Mouse (Mus musculus): ENCODE results near the gene Arpc3.

Arpc3 gene

DNA sequence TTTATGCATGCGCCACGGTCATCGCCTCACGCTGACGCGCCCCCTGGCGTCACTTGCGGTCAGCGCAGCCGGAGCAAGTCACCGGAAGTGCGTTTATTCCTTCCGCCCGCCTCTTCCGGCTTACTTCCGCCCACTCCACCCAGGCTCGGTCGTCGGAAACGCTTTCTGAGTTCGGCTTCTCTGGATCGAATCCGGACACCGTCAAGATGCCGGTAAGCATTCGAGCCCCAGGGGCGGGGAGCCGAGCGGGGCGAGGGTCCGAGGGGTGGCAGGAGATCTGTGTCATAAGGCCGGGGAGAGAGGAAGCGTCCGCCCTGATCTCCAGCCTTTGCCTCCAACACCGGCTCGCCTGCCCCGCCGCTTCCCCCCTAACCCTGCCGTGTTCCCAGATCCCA lies at the start of gene Arpc3:
Arpc3 (plus strand) TSS at position 93 of the 395 bp plus-strand sequence.
- DNase-seq (ENCODE audit: low read depth, low spot score) = peak; percentile 97
- Histone ChIP-seq H3K36me3 (ENCODE audit: control insufficient read depth, insufficient read depth, low read length, poor library complexity, severe bottlenecking) (no peaks in the 10 kb centered on the region), H3K27me3 (ENCODE audit: control insufficient read depth, insufficient read depth, low read length, poor library complexity, severe bottlenecking) (no peaks in the 10 kb centered on the region)

GRCm38 (mm10) chr5:122342874-122343273 lies 48.8 kb upstream of the Arpc3 start:
- H3K27me3 ChIP-seq (ENCODE audit: control insufficient read depth, insufficient read depth, low read length, poor library complexity, severe bottlenecking) = no peaks in the 10 kb centered on the region
- no peaks in the 10 kb centered on the region; the same call in 1 of the 2 replicates for H3K36me3 ChIP-seq (ENCODE audit: control insufficient read depth, insufficient read depth, low read length, poor library complexity, severe bottlenecking)
- peak; percentile 30 for DNase-seq (ENCODE audit: low read depth, low spot score)

GRCm38 (mm10) chr5:122343768-122344167 lies 47.9 kb upstream of the Arpc3 start:
- peak; percentile 68 for DNase-seq (ENCODE audit: low read depth, low spot score)
- no peaks in the 10 kb centered on the region for H3K27me3 ChIP-seq (ENCODE audit: control insufficient read depth, insufficient read depth, low read length, poor library complexity, severe bottlenecking)
- no peaks in the 10 kb centered on the region; the same call in 1 of the 2 replicates for H3K36me3 ChIP-seq (ENCODE audit: control insufficient read depth, insufficient read depth, low read length, poor library complexity, severe bottlenecking)

GRCm38 (mm10) chr5:122344260-122344659 lies 47.4 kb upstream of the Arpc3 start:
- DNase-seq (ENCODE audit: low read depth, low spot score) = peak; percentile 91
- Histone ChIP-seq H3K36me3 (ENCODE audit: control insufficient read depth, insufficient read depth, low read length, poor library complexity, severe bottlenecking) (no peaks in the 10 kb centered on the region; the same call in 1 of the 2 replicates), H3K27me3 (ENCODE audit: control insufficient read depth, insufficient read depth, low read length, poor library complexity, severe bottlenecking) (no peaks in the 10 kb centered on the region)

- no peak for DNase-seq (ENCODE audit: low read depth, low spot score)
- Histone ChIP-seq H3K36me3 (ENCODE audit: control insufficient read depth, insufficient read depth, low read length, poor library complexity, severe bottlenecking) (no peaks in the 10 kb centered on the region; the same call in 1 of the 2 replicates), H3K27me3 (ENCODE audit: control insufficient read depth, insufficient read depth, low read length, poor library complexity, severe bottlenecking) (no peaks in the 10 kb centered on the region)
These were observed 45.9 kb upstream of the Arpc3 start for GRCm38 (mm10) chr5:122345777-122346176.

GRCm38 (mm10) chr5:122353807-122354491 lies 37.7 kb upstream of the Arpc3 start, which contains the start of the genes Rad9b and Vps29:
Gene Rad9b (minus strand): TSS chr5:122354233.
Gene Vps29 (plus strand): TSS chr5:122354369.
- Histone ChIP-seq H3K36me3 (ENCODE audit: control insufficient read depth, insufficient read depth, low read length, poor library complexity, severe bottlenecking) (no peaks in the 10 kb centered on the region; the same call in 1 of the 2 replicates), H3K27me3 (ENCODE audit: control insufficient read depth, insufficient read depth, low read length, poor library complexity, severe bottlenecking) (no peaks in the 10 kb centered on the region)
- DNase-seq (ENCODE audit: low read depth, low spot score) = peak; percentile 100

- Histone ChIP-seq H3K27me3 (ENCODE audit: control insufficient read depth, insufficient read depth, low read length, poor library complexity, severe bottlenecking) (no peaks in the 10 kb centered on the region), H3K36me3 (ENCODE audit: control insufficient read depth, insufficient read depth, low read length, poor library complexity, severe bottlenecking) (peaks cover 2% of the 10 kb centered on the region)
- no peak for DNase-seq (ENCODE audit: low read depth, low spot score)
These were observed 37.1 kb upstream of the Arpc3 start for GRCm38 (mm10) chr5:122354492-122355067.

DNA sequence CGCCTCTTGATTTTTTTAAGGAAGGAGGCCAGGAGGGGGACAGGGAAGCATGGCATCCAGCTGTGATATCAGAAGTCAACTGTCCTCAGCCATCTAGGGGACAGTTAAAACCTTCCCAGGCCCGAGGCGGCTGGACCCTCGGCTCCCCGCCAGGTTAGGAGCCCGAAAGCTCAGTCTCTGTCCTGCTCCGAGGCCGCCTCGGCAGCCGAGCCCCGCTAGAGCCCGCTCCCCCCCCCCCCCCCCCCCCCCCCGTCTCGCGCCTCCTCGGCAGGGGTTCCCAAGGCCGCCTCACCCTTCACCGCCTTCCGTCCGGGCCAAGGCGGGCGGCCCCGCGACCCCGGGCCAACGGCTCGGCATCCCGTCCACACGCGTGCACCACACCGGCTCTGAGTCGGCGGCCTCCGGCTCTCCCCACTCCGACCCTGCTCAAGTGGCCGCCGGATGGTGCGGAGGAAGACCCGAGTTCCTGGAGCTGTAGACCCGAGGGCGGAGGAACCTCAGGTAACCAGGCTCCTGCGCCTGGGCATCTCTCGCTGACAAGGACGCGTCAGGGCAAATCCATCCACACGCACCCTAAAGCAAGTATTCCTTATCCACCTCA lies 20.0 kb upstream of the Arpc3 start, which contains the start of gene Gpn3:
Gpn3 (plus strand) TSS at position 286 of the 601 bp plus-strand sequence.
- Histone ChIP-seq H3K36me3 (ENCODE audit: control insufficient read depth, insufficient read depth, low read length, poor library complexity, severe bottlenecking) (no peaks in the 10 kb centered on the region), H3K27me3 (ENCODE audit: control insufficient read depth, insufficient read depth, low read length, poor library complexity, severe bottlenecking) (no peaks in the 10 kb centered on the region)
- no peak for DNase-seq (ENCODE audit: low read depth, low spot score)

DNA sequence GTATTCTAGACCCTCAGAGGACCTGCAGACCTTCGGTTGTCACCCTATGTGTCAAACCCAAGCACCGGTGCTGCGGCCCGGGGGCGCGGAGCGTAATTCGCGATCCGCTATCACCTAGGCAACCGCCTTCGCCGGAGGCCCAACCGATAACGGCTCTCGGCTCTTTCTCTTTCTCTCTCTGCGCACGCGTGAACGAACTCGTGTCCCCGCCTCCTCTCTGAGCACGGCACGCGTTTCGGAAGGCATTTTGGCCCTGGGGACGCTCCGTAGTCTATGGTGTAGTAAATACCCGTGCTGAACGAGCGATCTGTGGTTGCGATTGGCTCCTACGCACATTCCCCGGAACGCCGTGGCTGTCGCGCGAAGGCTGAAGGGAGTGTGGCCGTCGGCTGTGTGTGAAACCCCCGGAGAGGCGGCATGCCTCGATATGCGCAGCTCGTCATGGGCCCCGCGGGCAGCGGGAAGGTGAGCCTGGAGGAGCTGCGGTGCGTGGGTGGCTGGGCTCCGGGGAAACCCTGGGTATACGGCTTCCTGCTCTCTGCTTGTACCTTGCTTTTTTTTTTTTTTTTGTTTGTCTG lies 19.4 kb upstream of the Arpc3 start, which contains the start of gene Fam216a:
Fam216a (minus strand) TSS at position 173 of the 578 bp plus-strand sequence.
- no peaks in the 10 kb centered on the region for H3K27me3 ChIP-seq (ENCODE audit: control insufficient read depth, insufficient read depth, low read length, poor library complexity, severe bottlenecking)
- H3K36me3 ChIP-seq (ENCODE audit: control insufficient read depth, insufficient read depth, low read length, poor library complexity, severe bottlenecking) = no peaks in the 10 kb centered on the region
- DNase-seq (ENCODE audit: low read depth, low spot score) = peak; percentile 99

DNA sequence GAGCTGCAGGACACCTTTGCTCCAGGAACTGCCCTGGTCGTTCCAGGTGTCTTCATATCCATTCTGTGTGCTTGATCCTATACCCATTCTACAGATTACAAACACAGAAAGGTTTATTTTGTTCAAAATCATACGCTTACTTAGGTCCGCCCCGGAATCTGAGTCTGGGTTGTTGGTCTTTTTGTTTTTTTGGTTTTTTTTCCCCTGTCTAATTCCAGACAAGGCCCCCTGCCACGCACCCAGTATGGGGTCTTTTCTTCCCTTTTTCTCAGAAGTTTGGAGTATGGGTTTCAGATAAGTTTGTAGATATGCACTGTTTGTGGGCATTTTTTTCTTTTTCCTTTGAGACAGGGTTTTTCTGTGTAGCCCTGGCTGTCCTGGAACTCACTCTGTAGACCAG lies 18.8 kb upstream of the Arpc3 start:
- no peak for DNase-seq (ENCODE audit: low read depth, low spot score)
- no peaks in the 10 kb centered on the region for H3K27me3 ChIP-seq (ENCODE audit: control insufficient read depth, insufficient read depth, low read length, poor library complexity, severe bottlenecking)
- H3K36me3 ChIP-seq (ENCODE audit: control insufficient read depth, insufficient read depth, low read length, poor library complexity, severe bottlenecking) = no peaks in the 10 kb centered on the region

GRCm38 (mm10) chr5:122377101-122377833 lies 14.4 kb upstream of the Arpc3 start:
- no peaks in the 10 kb centered on the region for H3K27me3 ChIP-seq (ENCODE audit: control insufficient read depth, insufficient read depth, low read length, poor library complexity, severe bottlenecking)
- no peak for DNase-seq (ENCODE audit: low read depth, low spot score)
- peaks cover 12% of the 10 kb centered on the region for H3K36me3 ChIP-seq (ENCODE audit: control insufficient read depth, insufficient read depth, low read length, poor library complexity, severe bottlenecking)

- DNase-seq (ENCODE audit: low read depth, low spot score) = no peak
- Histone ChIP-seq H3K36me3 (ENCODE audit: control insufficient read depth, insufficient read depth, low read length, poor library complexity, severe bottlenecking) (peaks cover 14% of the 10 kb centered on the region), H3K27me3 (ENCODE audit: control insufficient read depth, insufficient read depth, low read length, poor library complexity, severe bottlenecking) (no peaks in the 10 kb centered on the region)
These were observed 13.5 kb upstream of the Arpc3 start for GRCm38 (mm10) chr5:122378171-122378570.

- peaks cover 14% of the 10 kb centered on the region for H3K36me3 ChIP-seq (ENCODE audit: control insufficient read depth, insufficient read depth, low read length, poor library complexity, severe bottlenecking)
- DNase-seq (ENCODE audit: low read depth, low spot score) = peak; percentile 89
These were observed 12.1 kb upstream of the Arpc3 start for GRCm38 (mm10) chr5:122379374-122380155.

DNA sequence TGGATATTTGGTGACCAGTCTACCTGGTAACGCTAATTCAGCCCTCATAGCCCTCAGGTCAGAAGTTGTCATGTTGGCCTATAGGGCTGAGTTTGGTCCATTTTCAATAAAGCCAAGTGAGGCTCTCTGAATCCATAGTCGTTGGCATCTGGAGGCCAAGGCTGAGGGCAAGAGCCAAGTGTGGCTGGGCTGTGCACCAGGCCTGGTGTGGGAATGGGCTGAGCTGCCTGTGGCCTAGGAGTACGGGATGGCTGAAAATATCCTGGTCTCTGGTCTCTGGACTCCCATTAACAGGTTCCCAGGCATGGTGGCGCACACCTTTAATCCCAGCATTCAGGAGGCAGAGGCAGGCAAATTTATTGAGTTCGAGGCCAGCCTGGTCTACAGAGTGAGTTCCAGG lies 1.7 kb upstream of the Arpc3 start:
- DNase-seq (ENCODE audit: low read depth, low spot score) = no peak
- Histone ChIP-seq H3K36me3 (ENCODE audit: control insufficient read depth, insufficient read depth, low read length, poor library complexity, severe bottlenecking) (no peaks in the 10 kb centered on the region), H3K27me3 (ENCODE audit: control insufficient read depth, insufficient read depth, low read length, poor library complexity, severe bottlenecking) (no peaks in the 10 kb centered on the region)

More at GRCm38 (mm10) chr5:122379374-122380155, 12.1 kb upstream of the Arpc3 start:
- no peaks in the 10 kb centered on the region for H3K27me3 ChIP-seq (ENCODE audit: control insufficient read depth, insufficient read depth, low read length, poor library complexity, severe bottlenecking)

Data from splenic B cell, adult 2 months (primary cell).